Mouse (Mus musculus) CD4-positive, CD25-positive, alpha-beta regulatory T cell, adult 2 months (primary cell): ENCODE results near the gene Nle1.
A peak's percentile ranks its signal among the peaks of the same experiment; 100 is the strongest.
"Not testable (repeated sequence)": the region's sequence is repeated elsewhere in the genome, so short reads cannot be mapped to it uniquely, and the experiment has no call there.

ENCODE experiments used
- DNase-seq: peaks from one replicate; pipeline ENCODE4 v3.0.0-alpha.2; 2012; ENCODE audit warnings: low read depth, low spot score

Nle1 gene

GRCm38 (mm10) chr11:82907651-82908607 is at the start of gene Nle1:
TSS of gene Nle1 (minus strand) at chr11:82908411.
- DNase-seq = peak; percentile 96

DNA sequence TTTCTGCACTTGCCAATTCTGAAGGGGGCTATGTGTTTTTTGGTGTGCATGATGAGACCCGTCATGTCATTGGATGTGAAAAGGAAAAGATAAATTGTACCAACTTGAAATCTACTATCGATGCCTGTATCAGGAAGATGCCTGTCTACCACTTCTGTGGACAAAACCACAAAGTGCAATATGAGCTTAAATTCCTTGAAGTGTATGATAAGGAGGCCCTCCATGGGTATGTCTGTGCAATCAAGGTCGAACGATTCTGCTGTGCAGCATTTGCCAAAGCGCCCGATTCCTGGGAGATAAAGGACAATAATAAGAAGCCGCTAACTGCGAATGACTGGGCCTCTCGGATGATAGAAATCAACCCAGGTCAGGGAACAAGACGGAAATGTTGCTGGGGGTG is 48.7 kb upstream of the Nle1 start:
- no peak for DNase-seq

DNA sequence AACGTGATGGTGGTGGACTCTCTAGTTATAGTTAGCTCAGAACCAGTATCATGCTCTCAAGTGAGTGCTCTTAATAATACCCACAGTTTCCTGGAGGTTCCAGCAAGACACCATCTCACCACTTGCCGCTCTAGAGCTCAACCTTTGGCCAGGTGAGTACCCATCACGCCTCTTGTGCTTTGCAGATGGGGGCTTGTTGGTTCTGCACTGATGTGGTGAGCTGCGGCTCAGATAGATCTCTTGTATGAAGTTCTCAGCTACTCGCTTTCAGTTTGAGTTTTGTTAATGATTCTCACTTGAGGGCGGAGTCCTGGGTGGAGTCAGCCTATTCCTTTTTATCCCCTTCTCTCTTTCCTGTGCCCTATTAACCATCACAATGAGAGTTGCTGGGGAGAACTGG is 46.4 kb upstream of the Nle1 start:
- DNase-seq = peak; percentile 59

GRCm38 (mm10) chr11:82952612-82953542 is 44.7 kb upstream of the Nle1 start:
- DNase-seq = peak; percentile 81

DNA sequence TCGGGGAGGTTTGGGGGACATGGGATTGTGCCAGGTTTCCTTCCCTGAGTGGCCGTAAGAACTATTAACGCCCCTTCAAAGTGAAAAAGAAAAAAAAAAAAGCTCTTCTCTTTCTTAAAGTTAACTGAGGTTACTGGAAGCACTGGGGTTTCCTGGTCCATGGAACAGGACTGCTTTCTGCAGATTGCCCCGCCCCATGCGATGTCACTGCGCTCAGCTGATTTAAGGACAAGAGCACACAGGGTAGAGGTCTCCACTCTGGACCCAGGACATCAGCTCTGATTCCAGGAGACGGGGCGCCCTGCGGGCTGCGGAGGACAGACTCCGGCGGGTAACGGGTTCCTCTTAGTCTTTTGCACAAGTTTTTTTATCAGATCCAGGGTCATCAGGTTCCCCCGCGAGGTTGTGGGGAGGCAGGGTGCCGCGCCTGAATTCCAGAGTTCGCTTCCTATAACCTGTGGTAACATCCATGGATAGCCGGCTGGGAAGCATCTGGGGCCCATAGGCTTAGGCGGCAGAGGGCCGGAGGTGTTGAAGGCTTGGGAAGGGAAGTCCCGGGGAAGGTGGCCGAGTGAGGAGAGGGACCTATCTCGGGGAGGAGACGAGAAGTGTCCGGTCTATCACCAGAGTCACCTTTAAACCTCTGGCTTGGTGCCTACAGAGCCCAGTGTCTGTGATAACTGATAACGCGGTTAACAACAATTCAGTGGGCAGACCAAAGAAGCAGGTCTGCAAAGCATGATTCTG is 43.8 kb upstream of the Nle1 start:
- DNase-seq = peak; percentile 70

DNA sequence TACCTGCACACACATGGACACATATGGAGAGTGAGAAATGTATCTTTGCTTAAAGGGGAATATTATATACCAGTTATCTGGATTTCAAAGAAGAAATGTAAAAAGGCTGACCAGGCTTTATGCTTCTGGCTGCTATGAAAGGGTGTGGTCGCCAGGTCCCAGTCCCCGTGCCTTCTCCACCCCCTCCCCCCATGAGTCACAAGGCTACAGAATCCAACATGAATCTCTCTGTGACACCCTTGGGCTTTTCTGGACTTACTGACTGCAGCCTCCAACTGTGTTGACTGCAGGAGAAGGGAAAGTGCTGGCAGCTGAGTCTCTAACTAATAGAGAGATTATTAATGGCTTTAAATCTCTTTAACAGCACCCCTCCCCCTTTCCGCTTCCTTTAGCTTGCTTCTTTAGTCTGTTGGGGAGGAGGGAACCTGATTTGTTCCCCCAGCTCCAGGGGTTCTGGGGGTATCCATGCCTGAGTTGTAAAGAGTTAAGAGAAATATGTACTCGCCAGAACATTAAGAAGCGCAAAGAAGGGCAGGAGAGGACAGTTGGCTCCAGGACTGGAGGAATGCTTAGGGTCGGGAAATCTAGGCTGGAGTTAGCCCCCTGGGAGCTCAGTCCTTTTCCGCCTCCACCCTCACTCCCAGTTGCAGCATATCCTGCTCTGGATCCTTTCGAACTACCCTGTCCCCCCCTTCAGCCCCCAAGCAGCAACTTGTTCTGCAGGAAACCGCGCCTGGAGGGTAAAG is 42.7 kb upstream of the Nle1 start, which contains the start of gene Slfn5:
TSS of gene Slfn5 (plus strand) at position 614 of the 746 bp plus-strand sequence.
- no peak for DNase-seq

DNA sequence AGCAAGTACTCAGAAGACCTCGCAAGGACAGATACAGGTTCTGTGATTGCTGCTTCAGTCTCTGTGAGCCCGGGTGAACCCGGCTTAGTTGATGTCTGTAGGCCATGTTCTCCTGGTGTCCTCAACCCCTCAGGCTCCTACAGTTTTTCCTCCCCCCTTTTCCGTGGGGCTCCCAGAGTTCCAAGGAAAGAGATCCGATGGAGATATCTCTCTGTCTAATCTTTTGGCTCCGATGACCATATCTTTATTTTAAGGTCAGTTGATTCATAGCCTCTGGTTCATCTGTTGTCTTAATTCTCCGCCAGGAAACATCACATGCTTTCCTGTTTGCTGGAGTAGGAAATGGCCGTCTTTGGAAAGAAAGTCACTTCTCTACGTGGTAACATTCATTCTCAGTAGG is 40.8 kb upstream of the Nle1 start:
- DNase-seq = no peak

GRCm38 (mm10) chr11:82947457-82947856 is 39.2 kb upstream of the Nle1 start:
- DNase-seq = peak; percentile 71

GRCm38 (mm10) chr11:82945636-82946035 is 37.4 kb upstream of the Nle1 start:
- DNase-seq = no peak

GRCm38 (mm10) chr11:82943336-82943735 is 35.1 kb upstream of the Nle1 start:
- DNase-seq = no peak

GRCm38 (mm10) chr11:82933186-82933585 is 25.0 kb upstream of the Nle1 start:
- DNase-seq = no peak

DNA sequence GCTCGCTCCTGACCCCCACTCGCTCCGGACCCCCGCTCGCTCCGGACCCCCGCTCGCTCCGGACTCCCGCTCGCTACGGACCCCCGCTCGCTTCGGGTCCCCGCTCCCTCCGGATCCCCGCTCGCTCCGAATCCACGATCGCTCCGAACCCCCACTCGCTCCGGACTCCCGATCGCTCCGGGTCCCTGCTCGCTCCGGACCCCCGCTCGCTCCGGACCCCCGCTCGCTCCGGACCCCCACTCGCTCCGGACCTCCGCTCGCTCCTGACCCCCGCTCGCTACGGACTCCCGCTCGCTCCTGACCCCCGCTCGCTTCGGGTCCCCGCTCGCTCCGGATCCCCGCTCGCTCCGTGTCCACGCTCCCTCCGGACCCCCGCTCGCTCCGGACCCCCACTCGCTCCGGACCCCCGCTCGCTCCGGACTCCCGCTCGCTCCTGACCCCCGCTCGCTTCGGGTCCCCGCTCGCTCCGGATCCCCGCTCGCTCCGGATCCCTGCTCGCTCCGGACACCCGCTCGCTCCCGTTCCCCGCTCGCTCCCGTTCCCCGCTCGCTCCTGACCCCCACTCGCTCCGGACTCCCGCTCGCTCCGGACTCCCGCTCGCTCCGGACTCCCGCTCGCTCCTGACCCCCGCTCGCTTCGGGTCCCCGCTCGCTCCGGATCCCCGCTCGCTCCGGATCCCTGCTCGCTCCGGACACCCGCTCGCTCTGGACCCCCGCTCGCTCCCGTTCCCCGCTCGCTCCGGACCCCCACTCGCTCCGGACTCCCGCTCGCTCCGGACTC is 23.6 kb upstream of the Nle1 start:
- not testable (repeated sequence) for DNase-seq

DNA sequence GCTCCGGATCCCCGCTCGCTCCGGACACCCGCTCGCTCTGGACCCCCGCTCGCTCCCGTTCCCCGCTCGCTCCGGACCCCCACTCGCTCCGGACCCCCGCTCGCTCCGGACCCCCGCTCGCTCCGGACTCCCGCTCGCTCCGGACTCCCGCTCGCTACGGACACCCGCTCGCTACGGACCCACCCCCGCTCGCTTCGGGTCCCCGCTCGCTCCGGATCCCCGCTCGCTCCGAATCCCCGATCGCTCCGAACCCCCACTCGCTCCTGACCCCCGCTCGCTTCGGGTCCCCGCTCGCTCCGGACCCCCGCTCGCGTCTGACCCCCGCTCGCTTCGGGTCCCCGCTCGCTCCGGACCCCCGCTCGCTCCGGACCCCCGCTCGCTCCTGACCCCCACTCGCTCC is 22.9 kb upstream of the Nle1 start:
- DNase-seq = not testable (repeated sequence)

- DNase-seq = not testable (repeated sequence)
These were observed 22.3 kb upstream of the Nle1 start for GRCm38 (mm10) chr11:82930391-82930955.

DNA sequence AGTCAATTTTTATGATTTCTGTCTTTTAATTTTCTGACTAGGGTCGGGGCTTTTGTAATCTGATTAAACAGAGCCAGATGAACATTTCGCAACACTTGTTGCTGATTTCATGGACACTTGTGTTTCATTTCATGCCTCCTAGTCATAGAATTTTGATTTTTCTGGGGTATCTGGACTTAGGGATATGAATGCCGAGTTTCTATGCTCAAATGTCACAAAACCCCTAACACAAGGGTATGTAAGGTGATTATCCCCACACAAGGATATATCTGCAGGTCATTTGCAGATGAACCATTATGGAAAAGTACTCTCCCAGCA is 21.4 kb upstream of the Nle1 start:
- no peak for DNase-seq

DNA sequence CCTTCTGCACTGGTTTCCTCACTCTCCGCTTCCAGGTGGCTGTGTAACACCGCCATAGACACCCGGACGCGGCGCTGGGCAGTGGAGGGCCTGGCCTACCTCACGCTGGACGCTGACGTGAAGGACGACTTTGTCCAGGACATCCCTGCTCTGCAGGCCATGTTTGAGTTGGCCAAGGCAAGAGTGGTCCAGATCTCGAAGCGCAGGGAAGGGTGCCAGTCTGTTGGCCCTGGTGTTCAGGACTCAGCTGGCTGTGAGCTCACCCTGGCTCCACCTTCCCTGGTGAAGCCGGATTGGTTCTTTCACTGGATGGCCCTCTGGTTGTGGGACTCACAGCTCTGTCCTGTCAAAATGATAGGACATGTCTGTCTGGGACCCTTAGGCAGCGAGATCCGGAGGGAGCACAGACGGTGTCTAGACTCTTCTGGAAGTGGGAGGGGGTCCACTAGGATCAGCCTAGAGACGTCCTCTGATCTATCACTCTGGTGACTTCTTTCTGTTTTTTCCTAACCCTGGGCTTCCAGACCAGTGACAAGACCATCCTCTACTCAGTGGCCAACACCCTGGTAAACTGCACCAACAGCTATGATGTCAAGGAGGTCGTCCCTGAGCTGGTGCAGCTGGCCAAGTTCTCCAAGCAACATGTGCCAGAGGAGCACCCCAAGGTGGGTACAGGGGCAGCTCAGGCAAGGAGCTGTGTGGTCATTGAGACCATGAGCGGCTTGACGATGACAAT is 20.9 kb upstream of the Nle1 start:
- DNase-seq = no peak

- DNase-seq = not testable (repeated sequence)
These were observed 15.7 kb upstream of the Nle1 start for GRCm38 (mm10) chr11:82923910-82924309.

- DNase-seq = no peak
These were observed 13.5 kb upstream of the Nle1 start for GRCm38 (mm10) chr11:82921691-82922090.

- no peak for DNase-seq
These were observed 12.6 kb upstream of the Nle1 start for GRCm38 (mm10) chr11:82920768-82921167.
